Mouse (Mus musculus): ENCODE measurements around the gene Tgoln1. TPM values are rescaled to one million over a fixed set of nuclear protein-coding genes. Genes with fewer than 3 reads are reported as not detected.
A peak's percentile ranks its signal among the peaks of the same experiment; 100 is the strongest.

Tgoln1 gene
- polyA plus RNA-seq, 1 experiment: 87.9 TPM

GRCm38 (mm10) chr6:72653419-72653818 is 36.6 kb upstream of the Tgoln1 start:
- no peaks in the 10 kb centered on the region; the same call in 1 of the 2 replicates for H3K4me1 ChIP-seq (ENCODE audit: control insufficient read depth, insufficient read depth, low read length)
- H3K4me3 ChIP-seq (ENCODE audit: insufficient read depth, low read length): no peak overlapping the region
- H3K27ac ChIP-seq (ENCODE audit: insufficient read depth, low read depth, low read length): no peak overlapping the region
- TF ChIP-seq CTCF (IDR thresholded peaks at IDR 0.05; ENCODE audit: low read depth, low read length): no peak
- TF ChIP-seq POLR2A (IDR thresholded peaks at IDR 0.05; ENCODE audit: borderline replicate concordance, low read depth, low read length): no peak

GRCm38 (mm10) chr6:72650338-72650851 is 33.6 kb upstream of the Tgoln1 start:
- Histone ChIP-seq H3K27ac (ENCODE audit: insufficient read depth, low read depth, low read length) (no peak overlapping the region), H3K4me3 (ENCODE audit: insufficient read depth, low read length) (no peak overlapping the region), H3K4me1 (ENCODE audit: control insufficient read depth, insufficient read depth, low read length) (no peaks in the 10 kb centered on the region; the same call in 1 of the 2 replicates)
- TF ChIP-seq CTCF (IDR thresholded peaks at IDR 0.05; ENCODE audit: low read depth, low read length): no peak
- no peak for TF ChIP-seq POLR2A (IDR thresholded peaks at IDR 0.05; ENCODE audit: borderline replicate concordance, low read depth, low read length)

GRCm38 (mm10) chr6:72648002-72648595 is 31.3 kb upstream of the Tgoln1 start:
- no peak for TF ChIP-seq CTCF (IDR thresholded peaks at IDR 0.05; ENCODE audit: low read depth, low read length)
- no peak for TF ChIP-seq POLR2A (IDR thresholded peaks at IDR 0.05; ENCODE audit: borderline replicate concordance, low read depth, low read length)
- H3K4me1 ChIP-seq (ENCODE audit: control insufficient read depth, insufficient read depth, low read length): no peaks in the 10 kb centered on the region
- H3K27ac ChIP-seq (ENCODE audit: insufficient read depth, low read depth, low read length): no peak overlapping the region
- no peak overlapping the region for H3K4me3 ChIP-seq (ENCODE audit: insufficient read depth, low read length)

- Histone ChIP-seq H3K4me1 (ENCODE audit: control insufficient read depth, insufficient read depth, low read length) (no peaks in the 10 kb centered on the region), H3K27ac (ENCODE audit: insufficient read depth, low read depth, low read length) (no peak overlapping the region), H3K4me3 (ENCODE audit: insufficient read depth, low read length) (no peak overlapping the region)
- TF ChIP-seq CTCF (IDR thresholded peaks at IDR 0.05; ENCODE audit: low read depth, low read length) (peak; percentile 57), POLR2A (IDR thresholded peaks at IDR 0.05; ENCODE audit: borderline replicate concordance, low read depth, low read length) (no peak)
These were observed 30.6 kb upstream of the Tgoln1 start for GRCm38 (mm10) chr6:72647383-72647820.

- TF ChIP-seq POLR2A (IDR thresholded peaks at IDR 0.05; ENCODE audit: borderline replicate concordance, low read depth, low read length) (no peak), CTCF (IDR thresholded peaks at IDR 0.05; ENCODE audit: low read depth, low read length) (no peak)
- H3K27ac ChIP-seq (ENCODE audit: insufficient read depth, low read depth, low read length): no peak overlapping the region
- H3K4me1 ChIP-seq (ENCODE audit: control insufficient read depth, insufficient read depth, low read length): no peaks in the 10 kb centered on the region
- H3K4me3 ChIP-seq (ENCODE audit: insufficient read depth, low read length): no peak overlapping the region
These were observed 28.6 kb upstream of the Tgoln1 start for GRCm38 (mm10) chr6:72645364-72645763.

- TF ChIP-seq CTCF (IDR thresholded peaks at IDR 0.05; ENCODE audit: low read depth, low read length): no peak
- no peak for TF ChIP-seq POLR2A (IDR thresholded peaks at IDR 0.05; ENCODE audit: borderline replicate concordance, low read depth, low read length)
- Histone ChIP-seq H3K4me3 (ENCODE audit: insufficient read depth, low read length) (no peak overlapping the region), H3K27ac (ENCODE audit: insufficient read depth, low read depth, low read length) (no peak overlapping the region), H3K4me1 (ENCODE audit: control insufficient read depth, insufficient read depth, low read length) (no peaks in the 10 kb centered on the region)
These were observed 27.8 kb upstream of the Tgoln1 start for GRCm38 (mm10) chr6:72644576-72644975.

- TF ChIP-seq POLR2A (IDR thresholded peaks at IDR 0.05; ENCODE audit: borderline replicate concordance, low read depth, low read length) (no peak), CTCF (IDR thresholded peaks at IDR 0.05; ENCODE audit: low read depth, low read length) (no peak)
- no peak overlapping the region for H3K4me3 ChIP-seq (ENCODE audit: insufficient read depth, low read length)
- H3K27ac ChIP-seq (ENCODE audit: insufficient read depth, low read depth, low read length): no peak overlapping the region
- no peaks in the 10 kb centered on the region for H3K4me1 ChIP-seq (ENCODE audit: control insufficient read depth, insufficient read depth, low read length)
These were observed 24.6 kb upstream of the Tgoln1 start for GRCm38 (mm10) chr6:72641218-72641954.

- H3K27ac ChIP-seq (ENCODE audit: insufficient read depth, low read depth, low read length): no peak overlapping the region
- TF ChIP-seq CTCF (IDR thresholded peaks at IDR 0.05; ENCODE audit: low read depth, low read length) (no peak), POLR2A (IDR thresholded peaks at IDR 0.05; ENCODE audit: borderline replicate concordance, low read depth, low read length) (no peak)
- H3K4me3 ChIP-seq (ENCODE audit: insufficient read depth, low read length): no peak overlapping the region
- H3K4me1 ChIP-seq (ENCODE audit: control insufficient read depth, insufficient read depth, low read length): no peaks in the 10 kb centered on the region
These were observed 20.1 kb upstream of the Tgoln1 start for GRCm38 (mm10) chr6:72636940-72637339.

- H3K27ac ChIP-seq (ENCODE audit: insufficient read depth, low read depth, low read length): no peak overlapping the region
- TF ChIP-seq CTCF (IDR thresholded peaks at IDR 0.05; ENCODE audit: low read depth, low read length): peak; percentile 69
- TF ChIP-seq POLR2A (IDR thresholded peaks at IDR 0.05; ENCODE audit: borderline replicate concordance, low read depth, low read length): no peak
- no peaks in the 10 kb centered on the region for H3K4me1 ChIP-seq (ENCODE audit: control insufficient read depth, insufficient read depth, low read length)
- no peak overlapping the region for H3K4me3 ChIP-seq (ENCODE audit: insufficient read depth, low read length)
These were observed 19.1 kb upstream of the Tgoln1 start for GRCm38 (mm10) chr6:72635760-72636431.
